Mouse (Mus musculus) liver, embryonic 14.5 days (tissue): ENCODE results near the gene Pdxdc1.

ENCODE experiments used
- CTCF ChIP-seq: IDR thresholded peaks from 2 replicates; pipeline ENCODE4 v1.5.1; 2016; ENCODE audit warnings: antibody characterized with exemption, low read depth, control low read depth
- EP300 ChIP-seq: IDR thresholded peaks from 2 replicates; pipeline ENCODE4 v1.6.1; 2016; ENCODE audit warnings: antibody characterized with exemption, low read depth

GRCm38 (mm10) chr16:13945153-13945552 is 42.2 kb upstream of the Pdxdc1 start:
- TF ChIP-seq CTCF (no peak), EP300 (no peak)
